Mouse (Mus musculus) liver, embryonic 14.5 days (tissue): ENCODE results near the gene Med4. TPM values are rescaled to one million over a fixed set of nuclear protein-coding genes. Genes with fewer than 3 reads are reported as not detected.
A peak's percentile ranks its signal among the peaks of the same experiment; 100 is the strongest.
"Not testable (repeated sequence)": the region's sequence is repeated elsewhere in the genome, so short reads cannot be mapped to it uniquely, and the experiment has no call there.

ENCODE experiments used
- ATAC-seq: fragments of 200-750 bp; cut with Nextera tagmentation; 2 replicates; pipeline ENCODE4 v1.8.0; 2017; ENCODE audit warnings: moderate number of reproducible peaks, mild to moderate bottlenecking, moderate library complexity; ENCODE audit not compliant: insufficient read depth
- DNase-seq, 3 experiments: peaks; one replicate each; pipeline ENCODE4 v3.0.0-alpha.2; 2012 to 2013; ENCODE audit warnings: low read depth in 3 of 3, low spot score in 3 of 3
- H3K27ac ChIP-seq: fragments of 300-500 bp; sonication (generic); 2 replicates; pipeline ENCODE4 v1.5.1; 2014; ENCODE audit warnings: moderate library complexity, mild to moderate bottlenecking, control low read depth, inconsistent platforms
- H3K27me3 ChIP-seq: fragments of 300-500 bp; sonication (generic); 2 replicates; pipeline ENCODE4 v1.6.1; 2014; ENCODE audit warnings: mild to moderate bottlenecking, low read length, moderate library complexity; ENCODE audit not compliant: control insufficient read depth, insufficient read depth
- H3K36me3 ChIP-seq: fragments of 300-500 bp; sonication (generic); replicated peaks from 2 replicates; pipeline ENCODE4 v1.6.1; 2014; ENCODE audit warnings: low read depth; ENCODE audit not compliant: control insufficient read depth, insufficient read depth
- H3K4me1 ChIP-seq, 2 experiments: fragments of 200-500 bp in 1 of 2; fragments of 300-500 bp in 1 of 2; sonication (generic) in 1 of 2; replicated peaks; 2 replicates each; pipeline ENCODE4 v1.6.1; 2012 to 2014; ENCODE audit warnings: antibody characterized with exemption in 1 of 2, inconsistent platforms in 1 of 2, low read length in 1 of 2; ENCODE audit not compliant: control insufficient read depth in 2 of 2, insufficient read depth in 2 of 2
- H3K4me2 ChIP-seq: fragments of 300-500 bp; sonication (generic); 2 replicates; pipeline ENCODE4 v1.6.1; 2014; ENCODE audit warnings: low read depth, mild to moderate bottlenecking, control low read depth, moderate library complexity
- H3K4me3 ChIP-seq, 2 experiments: fragments of 200-500 bp in 1 of 2; fragments of 300-500 bp in 1 of 2; sonication (generic) in 1 of 2; 2 replicates each; pipeline ENCODE4 v1.5.1; 2012 to 2014; ENCODE audit warnings: low read depth in 2 of 2, low read length in 2 of 2, mild to moderate bottlenecking in 2 of 2, control low read depth in 1 of 2, inconsistent platforms in 1 of 2, moderate library complexity in 1 of 2; ENCODE audit not compliant: insufficient read depth in 1 of 2
- H3K9ac ChIP-seq: fragments of 300-500 bp; sonication (generic); replicated peaks from 2 replicates; pipeline ENCODE4 v1.6.1; 2014; ENCODE audit warnings: mild to moderate bottlenecking, control low read depth, moderate library complexity
- H3K9me3 ChIP-seq: fragments of 300-500 bp; sonication (generic); 2 replicates; pipeline ENCODE4 v1.6.1; 2016; ENCODE audit warnings: low read length, mixed read lengths; ENCODE audit not compliant: control insufficient read depth
- CTCF ChIP-seq: IDR thresholded peaks from 2 replicates; pipeline ENCODE4 v1.5.1; 2016; ENCODE audit warnings: antibody characterized with exemption, low read depth, control low read depth
- EP300 ChIP-seq: IDR thresholded peaks from 2 replicates; pipeline ENCODE4 v1.6.1; 2016; ENCODE audit warnings: antibody characterized with exemption, low read depth
- WGBS: fragments of 180-500 bp; shearing (Covaris S2); extraction: QIAGEN DNeasy Blood & Tissue Kit; methylation state at CpG from one replicate; pipeline ENCODE4 v1.1.7; 2014; ENCODE audit not compliant: insufficient replicate concordance; 5-methylcytosine and 5-hydroxymethylcytosine counted together
- polyA plus RNA-seq, 2 experiments: library from polyadenylated mRNA; depleted of rRNA in 1 of 2; stranded (reverse) in 1 of 2; unstranded in 1 of 2; fragments of >200 nt; fragmentation: Nextera tagmentation in 1 of 2; extraction: Ambion mirVana in 1 of 2; gene quantifications; 2 replicates each; pipeline versions ENCODE4 v1.2.1 to v1.2.3; 2012 to 2014

Gene Med4
- polyA plus RNA-seq, 2 experiments: 18.2 to 25.7 TPM

DNA sequence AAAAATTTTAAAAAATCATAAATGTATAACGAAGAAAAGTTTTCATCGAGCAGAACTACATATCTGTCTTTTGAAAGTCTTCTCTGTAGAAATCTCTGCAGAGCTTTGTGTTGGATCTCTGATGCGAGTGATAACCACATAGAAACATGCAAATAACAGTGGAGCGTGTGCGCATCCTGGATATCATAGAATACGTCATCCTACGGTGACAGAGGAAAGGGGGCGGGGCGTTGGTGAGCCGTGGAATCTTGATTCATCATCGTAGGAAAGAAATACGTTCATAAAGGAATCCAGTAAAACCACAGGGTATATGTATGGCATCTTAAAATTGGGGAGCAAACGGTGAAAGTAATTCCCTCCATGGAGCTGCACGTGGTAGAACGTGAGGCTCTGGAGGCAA, 2.6 kb upstream of the Med4 start:
- H3K4me1 ChIP-seq: peaks cover 6 to 22% of the 10 kb centered on the region in 2 experiments
- H3K27me3 ChIP-seq: no peaks in the 10 kb centered on the region
- WGBS: 72% methylated on average over 15 of the region's 15 CpGs
- DNase-seq (peak in 1 of 3 experiments; percentile 44), ATAC-seq (no peak)
- no peak overlapping the region for H3K27ac ChIP-seq
- TF ChIP-seq EP300 (no peak), CTCF (no peak)
- peak overlapping the region; percentile 27 for H3K4me2 ChIP-seq
- H3K9ac ChIP-seq: no peak overlapping the region
- H3K36me3 ChIP-seq: peaks cover 3% of the 10 kb centered on the region; the same call in 1 of the 2 replicates
- H3K4me3 ChIP-seq: no peak overlapping the region
- H3K9me3 ChIP-seq: no peaks in the 10 kb centered on the region

DNA sequence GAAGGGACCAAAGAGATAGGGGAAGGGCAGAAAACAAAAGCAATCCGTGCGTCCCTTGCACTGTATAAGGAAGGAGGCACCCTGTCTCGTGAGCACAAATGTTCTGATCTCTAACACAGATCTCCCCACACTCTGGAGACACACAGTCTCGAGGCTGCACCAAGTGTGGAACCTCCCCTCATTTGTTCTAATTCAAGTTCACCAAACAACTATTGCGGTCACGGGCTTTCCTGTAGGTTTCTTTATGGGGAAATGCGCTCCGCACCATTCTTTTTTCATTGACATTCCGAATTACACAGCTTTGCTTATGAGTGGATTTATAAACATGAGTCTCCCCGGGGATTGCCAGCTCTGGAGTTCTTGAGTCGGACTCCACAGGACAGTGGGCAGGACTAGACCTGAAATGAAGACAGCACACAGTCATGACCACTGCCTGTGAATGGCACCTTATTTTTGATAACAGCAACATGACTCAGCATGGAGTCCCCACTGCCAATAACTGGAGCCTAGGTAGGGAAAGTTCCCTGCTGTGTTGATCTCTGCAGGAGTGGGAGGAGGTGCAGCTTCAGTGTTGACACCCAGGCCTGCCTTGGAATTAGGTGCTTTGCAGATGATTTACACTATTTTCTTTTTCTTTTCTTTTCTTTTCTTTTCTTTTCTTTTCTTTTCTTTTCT, 2.0 kb upstream of the Med4 start:
- no peaks in the 10 kb centered on the region for H3K27me3 ChIP-seq
- no peak for TF ChIP-seq EP300
- TF ChIP-seq CTCF: no peak
- no peak overlapping the region for H3K9ac ChIP-seq
- H3K4me3 ChIP-seq: no peak overlapping the region
- 42% methylated on average over 11 of the region's 11 CpGs for WGBS
- no peak overlapping the region for H3K27ac ChIP-seq
- peaks cover 3% of the 10 kb centered on the region; the same call in 1 of the 2 replicates for H3K36me3 ChIP-seq
- peaks cover 6 to 22% of the 10 kb centered on the region in 2 experiments for H3K4me1 ChIP-seq
- ATAC-seq (peak; percentile 61), DNase-seq (peak in 2 of 3 experiments; percentile 52 to 62)
- no peaks in the 10 kb centered on the region for H3K9me3 ChIP-seq
- H3K4me2 ChIP-seq: peak overlapping the region; percentile 27

DNA sequence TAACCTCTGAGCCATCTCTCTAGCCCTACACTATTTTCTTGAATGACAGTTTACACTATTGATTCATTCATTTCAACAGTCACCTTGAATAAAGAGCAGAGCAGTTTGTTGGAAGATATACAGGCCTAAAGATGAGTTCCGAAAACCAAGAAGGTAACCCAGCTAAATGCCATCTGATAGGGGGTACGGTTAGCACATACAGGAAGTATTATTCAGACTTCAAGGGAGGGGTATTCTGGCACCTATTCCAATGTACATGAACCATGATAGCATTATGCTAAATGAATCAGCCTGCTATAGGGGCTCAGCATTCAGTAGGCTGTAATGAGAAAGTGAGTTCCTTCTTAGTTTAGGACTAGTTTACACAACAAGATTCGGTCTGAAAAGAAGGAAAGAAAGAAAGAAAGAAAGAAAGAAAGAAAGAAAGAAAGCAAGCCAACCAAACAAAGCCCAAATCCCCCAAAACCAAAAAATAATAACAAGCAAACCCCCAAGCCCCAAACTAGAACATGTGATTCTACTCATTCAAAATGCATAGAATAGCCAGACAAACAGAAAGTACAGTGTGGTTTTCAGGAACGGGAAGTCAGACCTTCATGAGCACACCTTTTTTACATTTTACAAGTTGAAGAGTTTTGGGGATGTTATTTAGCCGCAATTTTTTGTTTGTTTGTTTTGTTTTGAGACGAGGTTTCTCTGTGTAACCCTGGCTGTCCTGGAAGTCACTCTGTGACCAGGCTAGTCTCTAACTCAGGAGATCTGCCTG, 1.0 kb upstream of the Med4 start:
- Histone ChIP-seq H3K27ac (no peak overlapping the region), H3K9me3 (no peaks in the 10 kb centered on the region), H3K36me3 (peaks cover 3% of the 10 kb centered on the region; the same call in 1 of the 2 replicates), H3K9ac (no peak overlapping the region), H3K27me3 (no peaks in the 10 kb centered on the region), H3K4me1 (peaks cover 6 to 22% of the 10 kb centered on the region in 2 experiments), H3K4me3 (no peak overlapping the region), H3K4me2 (no peak overlapping the region)
- ATAC-seq: no peak
- WGBS: 74% methylated on average over 6 of the region's 6 CpGs
- TF ChIP-seq CTCF: no peak
- TF ChIP-seq EP300: no peak
- DNase-seq: no peak

DNA sequence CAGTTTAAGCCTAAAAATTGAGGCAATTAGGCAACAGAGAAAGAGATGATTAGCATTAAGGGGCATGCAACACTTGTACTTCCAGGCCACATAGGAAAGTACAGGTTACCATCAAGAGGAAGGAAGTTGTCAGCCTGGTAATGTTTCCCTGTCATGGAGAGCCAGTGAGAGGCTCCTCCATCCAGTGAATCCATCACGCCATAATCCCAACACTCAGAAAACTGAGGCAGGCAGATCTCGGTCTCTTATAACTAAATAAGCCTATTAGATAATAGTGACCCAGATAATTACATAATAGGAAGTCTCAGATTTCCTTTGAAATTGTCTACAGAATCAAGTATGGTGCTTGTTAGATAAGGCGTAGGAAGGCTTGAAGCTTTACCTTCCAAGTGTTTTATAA, 14.3 kb downstream of the Med4 start:
- DNase-seq (no peak), ATAC-seq (no peak)
- 32% methylated on average over 3 of the region's 3 CpGs for whole genome bisulfite sequencing
- no peak overlapping the region for H3K9ac ChIP-seq
- H3K27me3 ChIP-seq: no peaks in the 10 kb centered on the region
- no peaks in the 10 kb centered on the region for H3K36me3 ChIP-seq
- no peak overlapping the region for H3K27ac ChIP-seq
- H3K4me2 ChIP-seq: peak overlapping the region; percentile 70
- H3K4me1 ChIP-seq: peaks cover 3 to 6% of the 10 kb centered on the region in 2 experiments; a peak in 2 of 4 replicates
- TF ChIP-seq EP300 (no peak), CTCF (no peak)
- peak overlapping the region in 1 of 2 experiments; percentile 62; a peak in 2 of 4 replicates for H3K4me3 ChIP-seq
- H3K9me3 ChIP-seq: no peaks in the 10 kb centered on the region

DNA sequence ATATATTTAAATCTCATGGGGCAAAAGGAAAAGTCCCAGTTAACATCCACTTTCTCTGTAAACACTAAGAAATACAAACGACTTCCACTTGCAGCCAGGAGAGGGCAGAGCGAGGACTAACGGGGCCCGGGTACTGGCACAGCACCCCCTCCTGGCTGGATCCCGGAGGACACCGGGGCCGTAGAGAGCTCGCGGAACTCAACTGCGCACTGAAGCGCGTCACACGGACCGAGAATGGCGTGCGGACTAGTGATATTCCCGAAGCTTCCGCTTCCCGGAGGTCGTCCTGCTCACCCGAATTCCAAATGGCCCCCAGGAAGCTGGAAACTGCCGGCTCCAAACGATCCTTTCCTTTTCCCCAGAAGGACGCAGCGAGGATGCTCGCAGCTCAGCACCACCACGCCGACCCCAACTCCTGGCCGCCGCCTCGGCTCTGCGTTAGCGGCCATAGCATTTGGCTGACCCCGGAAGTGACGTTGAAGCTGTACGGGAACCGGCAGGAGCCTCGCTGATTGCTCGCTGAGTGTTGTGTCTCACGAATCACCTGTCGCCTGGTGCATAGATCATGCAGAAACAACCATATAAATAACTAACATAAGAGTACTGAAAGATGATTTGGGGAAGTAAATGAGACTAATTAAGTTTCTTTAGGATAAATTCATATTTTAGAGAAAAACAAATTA, 15.1 kb downstream of the Med4 start, which contains the start of gene Sucla2:
Gene Sucla2 (plus strand): TSS at position 554 of the 683 bp plus-strand sequence.
- Histone ChIP-seq H3K4me2 (peak within 1 kb of the TSS; percentile 70), H3K4me3 (peak within 1 kb of the TSS; percentile 60 to 62), H3K9ac (peak within 1 kb of the TSS; percentile 54), H3K4me1 (peaks cover 3 to 6% of the 10 kb centered on the region in 2 experiments; a peak in 2 of 4 replicates), H3K36me3 (no peaks in the 10 kb centered on the region), H3K27ac (no peak within 1 kb of the TSS; the same call in 1 of the 2 replicates), H3K9me3 (no peaks in the 10 kb centered on the region), H3K27me3 (no peaks in the 10 kb centered on the region)
- DNase-seq (peak; percentile 86 to 88 (median 87)), ATAC-seq (peak; percentile 100)
- 0% methylated on average over 38 of the region's 41 CpGs for WGBS
- TF ChIP-seq EP300 (peak; percentile 10; the same call in 1 of the 2 replicates), CTCF (peak; percentile 100)

DNA sequence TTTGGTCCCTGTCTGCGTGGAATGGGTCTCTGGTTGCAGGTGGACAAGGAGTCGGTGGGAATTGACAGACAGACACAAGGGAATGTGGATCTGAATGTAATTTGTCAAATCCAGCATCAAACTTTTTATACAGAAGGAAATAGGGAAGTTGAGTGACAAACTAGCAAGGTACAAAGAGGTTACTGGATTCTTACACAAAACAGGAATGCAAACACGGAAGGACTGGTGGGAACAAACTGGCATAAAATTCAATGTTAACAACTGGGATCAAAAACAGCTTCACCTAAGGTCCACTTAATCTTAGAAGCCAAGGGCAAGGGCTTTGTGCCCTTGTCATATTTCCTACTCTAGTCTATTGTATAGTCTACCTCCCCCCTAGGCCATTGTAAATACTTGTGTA, 18.8 kb downstream of the Med4 start:
- not testable (repeated sequence) for H3K9me3 ChIP-seq, H3K4me1 ChIP-seq, H3K27ac ChIP-seq, ATAC-seq, H3K9ac ChIP-seq, H3K4me2 ChIP-seq, H3K36me3 ChIP-seq, H3K4me3 ChIP-seq, H3K27me3 ChIP-seq, DNase-seq
- WGBS: 67% methylated on average over 3 of the region's 3 CpGs
